Mouse (Mus musculus) limb, embryonic 12.5 days (tissue): ENCODE measurements around the gene 1700020N15Rik. TPM values are rescaled to one million over a fixed set of nuclear protein-coding genes. Genes with fewer than 3 reads are reported as not detected.
"Not testable (repeated sequence)": the region's sequence is repeated elsewhere in the genome, so short reads cannot be mapped to it uniquely, and the experiment has no call there.

ENCODE experiments used
- ATAC-seq: fragments of 200-750 bp; cut with Nextera tagmentation; 2 replicates; pipeline ENCODE4 v1.8.0; 2017; ENCODE audit warnings: low read depth, moderate TSS enrichment; ENCODE audit not compliant: insufficient number of reproducible peaks, insufficient read depth, low FRiP score, low TSS enrichment
- H3K27ac ChIP-seq: fragments of 300-500 bp; sonication (generic); 2 replicates; pipeline ENCODE4 v1.5.1; 2016; ENCODE audit warnings: mild to moderate bottlenecking, moderate library complexity
- H3K27me3 ChIP-seq: fragments of 300-500 bp; sonication (generic); 2 replicates; pipeline ENCODE4 v1.6.1; 2016; ENCODE audit warnings: mild to moderate bottlenecking, moderate library complexity
- H3K36me3 ChIP-seq: fragments of 300-500 bp; sonication (generic); 2 replicates; pipeline ENCODE4 v1.6.1; 2016; ENCODE audit warnings: mild to moderate bottlenecking, moderate library complexity
- H3K4me1 ChIP-seq: fragments of 300-500 bp; sonication (generic); replicated peaks from 2 replicates; pipeline ENCODE4 v1.6.1; 2016
- H3K4me2 ChIP-seq: fragments of 300-500 bp; sonication (generic); 2 replicates; pipeline ENCODE4 v1.6.1; 2016; ENCODE audit warnings: mild to moderate bottlenecking, moderate library complexity
- H3K4me3 ChIP-seq: fragments of 300-500 bp; sonication (generic); replicated peaks from 2 replicates; pipeline ENCODE4 v1.5.1; 2016; ENCODE audit warnings: mild to moderate bottlenecking
- H3K9ac ChIP-seq: fragments of 300-500 bp; sonication (generic); replicated peaks from 2 replicates; pipeline ENCODE4 v1.6.1; 2016; ENCODE audit warnings: mild to moderate bottlenecking, moderate library complexity
- H3K9me3 ChIP-seq: fragments of 300-500 bp; sonication (generic); 2 replicates; pipeline ENCODE4 v1.6.1; 2016; ENCODE audit warnings: mild to moderate bottlenecking, moderate library complexity
- WGBS: fragments of 180-500 bp; shearing (Covaris S2); methylation state at CpG from one replicate; pipeline ENCODE4 v1.1.7; 2016; 5-methylcytosine and 5-hydroxymethylcytosine counted together
- polyA plus RNA-seq: library from polyadenylated mRNA; unstranded; fragments of >200 nt; fragmentation: Nextera tagmentation; extraction: Ambion mirVana; gene quantifications from 2 replicates; pipeline ENCODE4 v1.2.1, GENCODE M21; 2016

Gene 1700020N15Rik
- not detected in 2 replicates for polyA plus RNA-seq

- 73% methylated on average over 5 of the region's 5 CpGs for WGBS
- not testable (repeated sequence) for H3K4me2 ChIP-seq, H3K36me3 ChIP-seq, H3K27me3 ChIP-seq, H3K4me3 ChIP-seq, H3K4me1 ChIP-seq, ATAC-seq, H3K9me3 ChIP-seq, H3K27ac ChIP-seq, H3K9ac ChIP-seq
Observed at GRCm38 (mm10) chrX:69945000-69945399, at the start of gene 1700020N15Rik. TSS of gene 1700020N15Rik (plus strand) at chrX:69945300.

GRCm38 (mm10) chrX:69976790-69977579 is 31.9 kb downstream of the 1700020N15Rik start:
- ATAC-seq: no peak
- 94% methylated on average over 2 of the region's 2 CpGs for WGBS

More at GRCm38 (mm10) chrX:69976790-69977579, 31.9 kb downstream of the 1700020N15Rik start:
- no peak overlapping the region for H3K27ac ChIP-seq
- H3K27me3 ChIP-seq: no peaks in the 10 kb centered on the region
- H3K4me2 ChIP-seq: no peak overlapping the region
- no peaks in the 10 kb centered on the region for H3K36me3 ChIP-seq
- no peak overlapping the region for H3K4me3 ChIP-seq
- H3K4me1 ChIP-seq: no peaks in the 10 kb centered on the region
- no peak overlapping the region for H3K9ac ChIP-seq
- no peaks in the 10 kb centered on the region for H3K9me3 ChIP-seq
